Mouse (Mus musculus) cerebral cortex, adult 2 months (tissue): ENCODE measurements around the gene Ttyh2.

Experiments
- WGBS: fragments of 180-500 bp; shearing (Covaris S2); methylation state at CpG from one replicate; pipeline ENCODE4 v1.1.7; 2018; 5-methylcytosine and 5-hydroxymethylcytosine counted together

Gene Ttyh2

DNA sequence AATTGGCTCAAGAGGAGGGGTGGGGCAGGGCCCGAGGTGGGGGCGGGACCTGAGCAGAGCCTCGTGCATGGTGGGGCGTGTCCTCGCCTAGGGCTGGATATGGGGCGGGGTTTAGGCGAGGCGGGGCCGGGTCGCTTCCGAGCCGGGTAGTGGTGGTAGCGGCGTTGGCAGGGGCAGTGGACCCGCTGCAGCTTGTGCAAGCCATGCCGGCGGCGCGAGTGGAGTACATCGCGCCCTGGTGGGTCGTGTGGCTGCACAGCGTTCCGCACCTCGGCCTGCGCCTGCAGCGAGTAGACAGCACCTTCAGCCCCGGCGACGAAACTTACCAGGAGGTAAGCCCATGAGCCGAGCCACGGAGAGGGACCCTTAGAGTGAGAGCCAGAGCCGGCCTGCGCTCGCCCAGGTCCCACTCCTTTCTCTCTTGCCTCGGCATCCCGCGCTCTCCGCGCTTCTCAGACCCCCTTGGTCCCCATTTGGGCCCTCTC, at the start of gene Ttyh2:
Gene Ttyh2 (plus strand): TSS at position 91 of the 485 bp plus-strand sequence.
- WGBS: under 1% methylated on average over 40 of the region's 40 CpGs

GRCm38 (mm10) chr11:114626071-114626690, 49.0 kb upstream of the Ttyh2 start:
- 57% methylated on average over 13 of the region's 13 CpGs for WGBS

DNA sequence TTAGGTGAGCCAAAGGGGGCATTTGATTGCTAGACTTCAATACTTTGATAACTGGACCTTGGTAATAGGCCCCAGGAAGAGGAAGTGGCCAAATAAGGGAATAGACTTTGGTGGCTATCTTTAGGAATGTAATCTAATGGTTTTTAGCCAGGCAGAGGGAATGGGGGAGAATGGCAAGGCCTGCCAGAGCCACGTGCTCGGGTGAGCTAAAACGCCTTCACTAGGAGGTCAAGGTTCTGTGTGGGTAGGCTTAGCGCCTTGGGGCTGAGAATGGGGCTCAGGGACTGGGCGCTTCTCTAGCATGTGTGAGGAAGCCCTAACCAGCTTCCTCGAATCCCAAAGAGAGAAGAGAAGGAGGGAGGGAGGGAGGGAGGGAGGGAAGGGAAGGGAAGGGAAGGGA, 48.2 kb upstream of the Ttyh2 start:
- 89% methylated on average over 6 of the region's 6 CpGs for WGBS

- 77% methylated on average over 12 of the region's 12 CpGs for WGBS
Observed at GRCm38 (mm10) chr11:114628032-114628431, 47.2 kb upstream of the Ttyh2 start.

DNA sequence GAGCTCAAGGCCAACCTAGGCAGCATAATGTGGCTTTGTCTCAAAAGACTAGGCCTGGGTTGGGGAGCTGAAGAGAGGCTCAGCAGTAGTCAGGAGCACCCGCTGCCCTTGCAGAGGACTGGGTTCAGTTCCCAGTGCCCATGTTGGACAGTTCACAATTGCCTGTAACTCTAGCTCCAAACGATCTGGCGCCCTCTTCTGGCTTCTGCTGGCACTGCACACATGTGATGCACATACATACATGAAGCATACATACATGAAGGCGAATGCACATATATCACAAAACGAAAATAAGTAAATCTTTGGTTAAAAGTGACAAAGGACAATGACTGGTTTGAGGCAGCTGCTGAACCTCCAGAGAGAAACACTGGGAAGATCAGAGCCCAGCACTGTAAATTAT, 45.2 kb upstream of the Ttyh2 start:
- 84% methylated on average over 5 of the region's 5 CpGs for WGBS

DNA sequence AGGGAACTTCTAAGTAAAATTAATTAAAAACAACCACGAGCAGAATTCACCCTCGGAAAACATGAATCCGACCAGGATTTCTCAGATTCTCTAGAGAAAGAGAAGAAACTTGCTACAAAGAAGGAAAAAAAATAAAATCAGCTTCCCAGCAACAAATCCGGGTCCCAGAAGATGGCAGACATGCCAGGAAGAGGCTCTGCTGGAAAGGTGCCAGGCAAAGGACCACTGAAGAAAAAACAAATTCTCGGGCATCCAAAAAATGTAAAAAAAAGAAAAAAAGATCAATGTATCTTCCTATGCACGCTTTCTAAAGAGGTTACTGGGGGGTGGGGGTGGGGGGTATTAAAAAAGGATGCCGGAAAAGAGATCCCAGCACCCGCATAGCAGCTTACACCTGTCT, 43.0 kb upstream of the Ttyh2 start:
- WGBS: 54% methylated on average over 8 of the region's 8 CpGs

GRCm38 (mm10) chr11:114636292-114636691, 38.9 kb upstream of the Ttyh2 start:
- under 1% methylated on average over 6 of the region's 6 CpGs for WGBS

DNA sequence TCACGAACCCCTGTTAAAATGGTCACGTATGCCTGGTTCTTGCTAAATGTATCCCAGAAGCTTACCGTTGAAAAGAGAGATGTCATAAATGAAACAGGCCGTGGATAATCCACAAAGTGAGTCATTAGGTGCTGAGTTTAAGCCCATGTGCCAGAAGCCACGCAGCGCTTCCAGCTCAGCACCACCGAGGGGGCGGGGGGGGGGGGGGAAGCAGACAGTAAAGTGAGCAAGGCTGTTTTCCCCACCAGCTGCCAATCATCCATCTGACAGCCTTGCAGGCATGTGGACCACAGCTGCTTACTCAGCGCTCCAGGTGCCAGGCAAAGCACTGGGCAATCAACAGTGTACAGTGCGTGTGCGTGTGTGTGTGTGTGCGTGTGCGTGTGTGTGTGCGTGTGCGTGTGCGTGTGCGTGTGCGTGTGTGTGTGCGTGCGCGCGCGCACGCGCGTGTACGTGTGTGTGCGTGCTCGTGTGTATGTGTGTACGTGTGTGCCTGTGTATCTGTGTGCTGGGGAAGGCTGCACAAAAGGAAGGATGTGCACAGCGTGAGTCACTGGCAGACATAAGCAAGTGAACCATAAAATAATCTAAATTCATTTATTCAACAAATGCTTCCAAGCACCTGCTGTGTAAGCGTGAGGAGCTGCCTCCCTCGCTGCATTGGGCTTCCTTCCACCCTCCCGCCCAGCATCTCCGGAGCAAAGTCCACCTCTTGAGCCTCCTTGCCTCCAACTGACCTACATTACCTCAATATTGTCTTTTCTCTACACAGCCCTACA, 38.3 kb upstream of the Ttyh2 start:
- 45% methylated on average over 35 of the region's 35 CpGs for WGBS

- whole genome bisulfite sequencing: 87% methylated on average over 10 of the region's 10 CpGs
Observed at GRCm38 (mm10) chr11:114638647-114639290, 36.5 kb upstream of the Ttyh2 start.

- WGBS: 38% methylated on average over 19 of the region's 19 CpGs
Observed at GRCm38 (mm10) chr11:114639681-114640103, 35.5 kb upstream of the Ttyh2 start.

GRCm38 (mm10) chr11:114640658-114641057, 34.6 kb upstream of the Ttyh2 start:
- WGBS: 75% methylated on average over 6 of the region's 6 CpGs

DNA sequence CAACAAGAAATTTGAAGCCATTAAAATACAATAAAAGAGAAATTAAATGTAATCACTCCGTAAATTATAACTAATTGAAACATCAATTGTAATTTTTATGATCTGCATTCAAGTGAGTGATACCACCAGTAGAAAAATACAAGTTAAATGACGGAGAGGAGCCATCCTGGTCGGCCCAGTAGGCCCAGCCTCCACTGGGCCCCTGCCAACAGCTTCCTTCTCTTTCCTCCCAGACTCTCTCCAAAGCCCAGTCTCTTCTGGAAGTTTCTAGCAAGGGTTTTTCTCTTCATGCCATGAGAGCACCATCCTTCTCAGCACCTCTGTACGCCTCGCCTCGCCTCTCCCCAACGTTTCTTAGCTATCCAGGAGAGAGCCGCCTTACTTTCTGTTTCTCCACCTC, 34.1 kb upstream of the Ttyh2 start:
- WGBS: 90% methylated on average over 8 of the region's 8 CpGs

- 62% methylated on average over 12 of the region's 12 CpGs for WGBS
Observed at GRCm38 (mm10) chr11:114642184-114642583, 33.0 kb upstream of the Ttyh2 start.

GRCm38 (mm10) chr11:114642926-114643325, 32.3 kb upstream of the Ttyh2 start:
- 78% methylated on average over 11 of the region's 11 CpGs for WGBS

GRCm38 (mm10) chr11:114644122-114644521, 31.1 kb upstream of the Ttyh2 start:
- 63% methylated on average over 2 of the region's 2 CpGs for WGBS

DNA sequence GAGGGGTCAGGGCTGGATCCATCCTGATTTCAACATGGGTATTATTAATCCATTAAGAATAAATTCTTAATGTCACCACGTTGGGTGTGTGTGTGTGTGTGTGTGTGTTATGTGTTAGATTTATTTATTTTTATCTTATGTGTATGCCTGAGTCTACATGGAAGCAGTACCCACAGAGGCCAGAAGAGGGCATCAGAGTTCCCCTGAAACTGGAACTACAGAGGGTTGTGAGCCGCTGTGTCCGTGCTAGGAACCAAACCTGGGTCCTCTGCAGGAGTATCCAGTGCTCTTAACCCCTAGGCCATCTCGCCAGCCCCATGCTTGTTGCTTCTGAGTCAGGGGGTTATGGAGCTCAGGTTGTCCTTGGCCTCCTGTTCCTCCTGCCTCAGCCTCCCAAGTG, 25.7 kb upstream of the Ttyh2 start:
- 73% methylated on average over 4 of the region's 4 CpGs for WGBS

- 10% methylated on average over 16 of the region's 16 CpGs for WGBS
Observed at GRCm38 (mm10) chr11:114652531-114652930, 22.7 kb upstream of the Ttyh2 start.

DNA sequence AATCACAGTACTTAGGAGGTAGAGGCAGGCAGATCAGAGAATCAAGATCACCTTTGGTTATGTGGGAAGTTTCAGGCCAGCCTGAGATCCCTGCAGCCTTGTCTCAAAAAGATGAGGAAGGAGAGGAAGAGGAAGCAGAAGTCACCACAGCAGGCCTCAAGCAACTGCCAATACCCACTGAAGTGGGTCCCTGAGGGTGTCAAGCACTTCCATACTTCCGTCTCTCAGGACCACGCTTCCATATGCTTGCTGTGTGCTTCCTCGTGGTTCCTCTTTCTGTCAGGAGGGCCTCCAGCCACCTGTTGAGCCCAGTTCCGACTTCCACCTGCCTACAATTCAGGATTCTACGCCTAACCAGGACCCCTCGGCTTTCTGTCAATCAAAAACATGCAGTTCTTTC, 21.6 kb upstream of the Ttyh2 start:
- 85% methylated on average over 6 of the region's 6 CpGs for WGBS

- WGBS: 47% methylated on average over 5 of the region's 5 CpGs
Observed at GRCm38 (mm10) chr11:114654552-114654951, 20.7 kb upstream of the Ttyh2 start.

DNA sequence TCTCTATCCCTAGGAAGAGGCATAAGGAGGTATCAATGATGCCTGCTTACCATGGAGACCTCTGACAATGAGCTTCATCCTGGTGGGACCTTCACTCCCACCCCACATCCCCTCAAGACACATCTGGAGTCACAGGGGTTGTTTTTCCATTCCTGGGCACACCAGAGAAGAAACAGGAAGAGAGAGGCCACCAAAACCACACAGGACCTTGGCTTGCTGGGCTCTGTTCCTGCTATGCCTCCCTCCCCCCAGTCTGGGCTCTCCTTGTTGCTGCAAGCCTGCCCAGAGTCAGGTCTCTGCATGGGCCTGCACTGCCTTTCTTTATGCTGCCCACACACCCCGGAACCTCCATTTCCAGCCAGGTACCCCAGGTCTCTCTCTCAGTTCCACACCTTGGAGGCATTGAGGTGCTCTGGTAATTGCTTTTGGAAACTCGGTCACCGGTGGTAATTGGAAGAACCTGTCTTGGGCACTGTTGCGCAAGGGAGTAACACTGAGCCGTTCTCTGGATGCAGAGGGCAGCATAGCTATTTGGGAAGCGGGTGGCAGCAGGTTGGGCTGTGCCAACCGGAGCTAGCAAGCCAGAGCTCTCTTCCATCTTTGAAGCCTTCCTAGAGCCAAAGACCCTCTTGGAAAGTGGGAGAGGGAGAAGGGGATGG, 19.8 kb upstream of the Ttyh2 start:
- WGBS: 88% methylated on average over 7 of the region's 7 CpGs

- WGBS: 69% methylated on average over 27 of the region's 27 CpGs
Observed at GRCm38 (mm10) chr11:114656994-114657644, 18.1 kb upstream of the Ttyh2 start.

- 16% methylated on average over 7 of the region's 7 CpGs for WGBS
Observed at GRCm38 (mm10) chr11:114657737-114658136, 17.5 kb upstream of the Ttyh2 start.
